Mouse (Mus musculus): ENCODE data around the gene Slc17a7. TPM values are rescaled to one million over a fixed set of nuclear protein-coding genes. Genes with fewer than 3 reads are reported as not detected.
A peak's percentile ranks its signal among the peaks of the same experiment; 100 is the strongest.

The Slc17a7 gene
- total and polyA plus RNA-seq, 3 experiments, result 0.08 to 0.11 TPM; not detected in 1

GRCm38 (mm10) chr7:45138403-45138802, 25.3 kb upstream of the Slc17a7 start:
- H3K4me3 ChIP-seq (ENCODE audit: low read depth, low read length), result peak overlapping the region; percentile 41; the same call in 1 of the 2 replicates
- DNase-seq (ENCODE audit: low spot score), result no peak
- H3K27me3 ChIP-seq (ENCODE audit: insufficient read depth, low read length), result no peaks in the 10 kb centered on the region
- no peak for ATAC-seq (ENCODE audit: extremely low read depth, insufficient number of reproducible peaks, low FRiP score, poor library complexity, severe bottlenecking)
- no peak for TF ChIP-seq GATA1 (IDR thresholded peaks at IDR 0.05; ENCODE audit: borderline replicate concordance, low read length)
- no peak for TF ChIP-seq POLR2AphosphoS5 (IDR thresholded peaks at IDR 0.05; ENCODE audit: insufficient replicate concordance, low read depth, low read length)
- TF ChIP-seq CTCF (IDR thresholded peaks at IDR 0.05; ENCODE audit: low read depth, low read length), result no peak
- TF ChIP-seq GATA2 (IDR thresholded peaks at IDR 0.05; ENCODE audit: borderline replicate concordance, low read depth, low read length), result no peak
- no peak for TF ChIP-seq TAL1 (conservative IDR thresholded peaks at IDR 0.05; ENCODE audit: low read depth, low read length)
- peaks cover 85% of the 10 kb centered on the region for H3K4me1 ChIP-seq (ENCODE audit: insufficient read depth, low read depth, low read length)
- H3K9me3 ChIP-seq (replicated peaks), result peaks cover under 1% of the 10 kb centered on the region; the same call in 1 of the 2 replicates
- H3K36me3 ChIP-seq (replicated peaks), result peaks cover 49% of the 10 kb centered on the region

- TF ChIP-seq GATA2 (IDR thresholded peaks at IDR 0.05; ENCODE audit: borderline replicate concordance, low read depth, low read length) (no peak), POLR2AphosphoS5 (IDR thresholded peaks at IDR 0.05; ENCODE audit: insufficient replicate concordance, low read depth, low read length) (no peak)
- ATAC-seq (ENCODE audit: extremely low read depth, insufficient number of reproducible peaks, low FRiP score, poor library complexity, severe bottlenecking) (no peak), DNase-seq (ENCODE audit: low spot score) (no peak)
- peaks cover 70% of the 10 kb centered on the region for H3K4me1 ChIP-seq (ENCODE audit: insufficient read depth, low read depth, low read length)
- no peaks in the 10 kb centered on the region for H3K27me3 ChIP-seq (ENCODE audit: insufficient read depth, low read length)
- peaks cover 55% of the 10 kb centered on the region for H3K36me3 ChIP-seq (replicated peaks)
- H3K4me3 ChIP-seq (ENCODE audit: low read depth, low read length), result no peak overlapping the region
- no peaks in the 10 kb centered on the region for H3K9me3 ChIP-seq (replicated peaks)
Observed at GRCm38 (mm10) chr7:45139904-45140723, 23.6 kb upstream of the Slc17a7 start.

DNA sequence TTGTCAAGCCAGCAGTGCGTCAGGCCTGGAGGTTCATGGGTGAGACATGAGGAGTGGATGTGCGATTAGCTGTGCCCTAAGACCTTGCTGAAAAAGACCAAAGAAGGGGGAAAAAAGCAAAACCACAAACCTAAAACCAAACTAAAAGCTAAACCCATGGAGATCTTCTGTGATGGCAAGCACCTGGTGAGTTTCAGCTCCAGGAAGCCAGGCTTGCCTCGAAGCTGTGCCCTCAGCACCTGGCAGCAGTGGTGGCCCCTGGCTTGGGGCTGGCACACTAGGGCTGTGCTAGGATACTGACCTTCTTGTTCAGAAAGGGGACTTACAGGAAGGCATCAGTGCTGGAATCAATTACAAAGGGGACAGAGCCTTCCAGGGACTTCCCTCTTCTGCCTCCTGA, 22.4 kb upstream of the Slc17a7 start:
- Histone ChIP-seq H3K27me3 (ENCODE audit: insufficient read depth, low read length) (no peaks in the 10 kb centered on the region), H3K36me3 (replicated peaks) (peaks cover 67% of the 10 kb centered on the region), H3K4me1 (ENCODE audit: insufficient read depth, low read depth, low read length) (peaks cover 63% of the 10 kb centered on the region), H3K9me3 (replicated peaks) (no peaks in the 10 kb centered on the region), H3K4me3 (ENCODE audit: low read depth, low read length) (no peak overlapping the region)
- ATAC-seq (ENCODE audit: extremely low read depth, insufficient number of reproducible peaks, low FRiP score, poor library complexity, severe bottlenecking), result no peak
- DNase-seq (ENCODE audit: low spot score), result no peak
- TF ChIP-seq TAL1 (conservative IDR thresholded peaks at IDR 0.05; ENCODE audit: low read depth, low read length) (no peak), CTCF (IDR thresholded peaks at IDR 0.05; ENCODE audit: low read depth, low read length) (no peak), GATA2 (IDR thresholded peaks at IDR 0.05; ENCODE audit: borderline replicate concordance, low read depth, low read length) (no peak), POLR2AphosphoS5 (IDR thresholded peaks at IDR 0.05; ENCODE audit: insufficient replicate concordance, low read depth, low read length) (no peak), GATA1 (IDR thresholded peaks at IDR 0.05; ENCODE audit: borderline replicate concordance, low read length) (no peak)

- TF ChIP-seq POLR2AphosphoS5 (IDR thresholded peaks at IDR 0.05; ENCODE audit: insufficient replicate concordance, low read depth, low read length), result no peak
- no peak for TF ChIP-seq GATA1 (IDR thresholded peaks at IDR 0.05; ENCODE audit: borderline replicate concordance, low read length)
- Histone ChIP-seq H3K4me3 (ENCODE audit: low read depth, low read length) (no peak overlapping the region), H3K36me3 (replicated peaks) (peaks cover 73% of the 10 kb centered on the region), H3K4me1 (ENCODE audit: insufficient read depth, low read depth, low read length) (peaks cover 57% of the 10 kb centered on the region), H3K27me3 (ENCODE audit: insufficient read depth, low read length) (no peaks in the 10 kb centered on the region), H3K9me3 (replicated peaks) (no peaks in the 10 kb centered on the region)
- DNase-seq (ENCODE audit: low spot score) (no peak), ATAC-seq (ENCODE audit: extremely low read depth, insufficient number of reproducible peaks, low FRiP score, poor library complexity, severe bottlenecking) (no peak)
Observed at GRCm38 (mm10) chr7:45141914-45142313, 21.8 kb upstream of the Slc17a7 start.

DNA sequence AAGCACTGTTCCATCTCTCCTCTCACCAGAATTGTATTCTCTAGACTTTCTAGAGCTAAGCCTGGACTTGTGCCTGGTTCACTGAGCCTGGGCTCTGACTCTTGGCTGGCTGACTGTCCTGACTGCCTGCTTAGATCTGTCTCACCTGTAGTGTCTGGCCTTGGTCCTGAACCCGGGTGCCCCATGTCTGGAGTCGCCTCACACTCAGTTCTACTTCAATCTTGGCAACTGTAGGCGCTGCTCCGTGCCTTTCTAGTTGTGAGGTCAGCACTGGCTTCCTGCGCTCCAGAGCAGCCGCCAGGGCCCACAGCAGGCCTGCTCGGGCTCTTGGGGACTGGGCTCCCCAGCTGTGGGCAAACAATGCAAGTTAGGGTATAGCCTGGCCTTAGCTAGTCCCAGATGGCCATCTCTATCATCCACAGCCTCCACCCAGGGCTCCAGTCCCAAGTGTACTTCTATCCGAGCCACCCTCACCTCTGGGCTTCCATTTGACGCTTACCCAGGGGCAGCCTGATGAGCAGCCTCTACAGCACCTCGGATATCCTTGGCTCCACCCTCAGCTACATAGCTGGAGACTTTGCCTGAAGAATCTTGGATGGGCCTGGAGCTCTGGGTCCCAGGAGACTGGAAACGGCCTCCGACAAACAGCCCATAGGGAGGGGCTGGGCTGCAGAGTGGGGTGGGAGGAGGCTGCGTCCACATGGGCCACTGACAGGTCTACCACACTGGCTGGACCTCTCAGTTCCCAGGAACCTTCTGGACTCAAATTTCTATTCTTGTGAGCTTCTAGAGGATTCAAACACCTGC, 19.2 kb upstream of the Slc17a7 start:
- TF ChIP-seq GATA1 (IDR thresholded peaks at IDR 0.05; ENCODE audit: borderline replicate concordance, low read length) (no peak), TAL1 (conservative IDR thresholded peaks at IDR 0.05; ENCODE audit: low read depth, low read length) (no peak), CTCF (IDR thresholded peaks at IDR 0.05; ENCODE audit: low read depth, low read length) (no peak), POLR2AphosphoS5 (IDR thresholded peaks at IDR 0.05; ENCODE audit: insufficient replicate concordance, low read depth, low read length) (no peak), GATA2 (IDR thresholded peaks at IDR 0.05; ENCODE audit: borderline replicate concordance, low read depth, low read length) (no peak)
- DNase-seq (ENCODE audit: low spot score), result no peak
- H3K36me3 ChIP-seq (replicated peaks), result peaks cover 98% of the 10 kb centered on the region
- no peaks in the 10 kb centered on the region for H3K27me3 ChIP-seq (ENCODE audit: insufficient read depth, low read length)
- no peak for ATAC-seq (ENCODE audit: extremely low read depth, insufficient number of reproducible peaks, low FRiP score, poor library complexity, severe bottlenecking)
- no peak overlapping the region for H3K4me3 ChIP-seq (ENCODE audit: low read depth, low read length)
- no peaks in the 10 kb centered on the region for H3K9me3 ChIP-seq (replicated peaks)
- peaks cover 32% of the 10 kb centered on the region for H3K4me1 ChIP-seq (ENCODE audit: insufficient read depth, low read depth, low read length)

DNA sequence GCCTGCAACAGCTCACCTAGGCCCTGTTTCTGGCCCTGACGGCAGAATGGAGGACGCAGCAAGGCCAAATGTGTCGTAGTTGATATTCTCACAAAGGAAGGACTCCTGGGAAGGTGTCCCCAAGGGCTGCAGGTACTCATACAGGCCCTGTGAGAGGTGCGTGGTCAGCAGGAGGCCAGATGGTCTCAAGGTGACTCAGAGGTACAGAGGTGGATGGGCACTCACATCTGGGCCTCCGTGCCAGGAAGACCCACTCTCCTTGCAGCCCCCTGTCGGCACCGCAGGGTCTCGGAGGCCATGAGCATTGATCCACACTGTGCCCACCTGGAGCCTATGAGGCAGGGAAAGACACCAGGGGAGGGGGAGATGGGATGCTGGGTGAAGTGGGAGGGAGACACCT, 18.3 kb upstream of the Slc17a7 start:
- peaks cover 28% of the 10 kb centered on the region for H3K4me1 ChIP-seq (ENCODE audit: insufficient read depth, low read depth, low read length)
- no peak for ATAC-seq (ENCODE audit: extremely low read depth, insufficient number of reproducible peaks, low FRiP score, poor library complexity, severe bottlenecking)
- DNase-seq (ENCODE audit: low spot score), result no peak
- H3K4me3 ChIP-seq (ENCODE audit: low read depth, low read length), result no peak overlapping the region
- TF ChIP-seq GATA2 (IDR thresholded peaks at IDR 0.05; ENCODE audit: borderline replicate concordance, low read depth, low read length) (no peak), CTCF (IDR thresholded peaks at IDR 0.05; ENCODE audit: low read depth, low read length) (no peak), POLR2AphosphoS5 (IDR thresholded peaks at IDR 0.05; ENCODE audit: insufficient replicate concordance, low read depth, low read length) (no peak), TAL1 (conservative IDR thresholded peaks at IDR 0.05; ENCODE audit: low read depth, low read length) (no peak), GATA1 (IDR thresholded peaks at IDR 0.05; ENCODE audit: borderline replicate concordance, low read length) (no peak)
- H3K27me3 ChIP-seq (ENCODE audit: insufficient read depth, low read length), result no peaks in the 10 kb centered on the region
- H3K36me3 ChIP-seq (replicated peaks), result peaks cover 98% of the 10 kb centered on the region
- no peaks in the 10 kb centered on the region for H3K9me3 ChIP-seq (replicated peaks)

Measured in G1E (cell line).